Mouse (Mus musculus): ENCODE measurements around the gene Atp6v0b. TPM values are rescaled to one million over a fixed set of nuclear protein-coding genes. Genes with fewer than 3 reads are reported as not detected.
A peak's percentile ranks its signal among the peaks of the same experiment; 100 is the strongest.

Atp6v0b gene
- total and polyA plus RNA-seq, 3 experiments, result 109 to 279 (median 124) TPM

DNA sequence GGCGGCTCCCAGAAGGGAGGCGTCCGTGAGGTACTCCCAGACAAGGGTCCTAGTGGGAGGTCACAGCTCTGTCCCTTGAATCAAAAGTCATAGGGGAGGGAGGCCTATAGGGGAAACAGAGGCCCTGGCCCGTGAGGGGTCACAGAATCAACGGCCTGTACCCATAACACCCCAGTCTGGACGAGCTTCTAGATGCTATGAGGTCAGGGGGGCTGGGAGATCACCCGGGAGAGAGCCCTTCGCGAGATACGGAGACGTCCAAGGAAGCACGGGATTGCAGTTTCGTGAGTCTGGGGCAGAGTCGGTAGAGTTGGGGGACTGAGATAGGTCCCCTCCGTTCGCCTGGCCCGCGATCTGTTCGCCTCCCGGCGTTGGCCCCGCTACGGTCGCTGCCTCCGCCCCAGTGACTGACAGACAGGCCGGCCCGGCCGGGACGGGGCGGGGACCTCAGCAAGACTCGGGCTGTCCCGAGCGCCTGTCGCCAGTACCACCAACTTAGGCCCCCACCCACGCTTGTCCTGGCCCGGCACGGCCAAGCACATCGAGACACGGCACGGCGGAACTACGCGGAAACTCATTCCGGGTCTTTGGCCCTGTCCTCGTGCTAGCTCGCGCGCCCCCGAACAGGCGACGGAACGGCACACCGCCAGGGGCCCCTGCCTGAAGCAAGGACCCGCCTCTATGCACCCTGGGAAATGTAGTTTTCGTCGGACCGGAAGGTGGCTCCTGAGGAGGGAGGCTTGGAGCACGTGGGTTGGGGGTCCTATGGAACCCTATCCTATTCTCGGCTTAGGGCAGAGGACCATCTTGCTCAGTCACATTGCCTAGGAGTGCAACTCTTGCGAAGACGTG, 27.7 kb upstream of the Atp6v0b start, which contains the start of gene Ipo13:
Gene Ipo13 (minus strand): TSS at position 409 of the 852 bp plus-strand sequence.
- Histone ChIP-seq H3K27ac (peak within 1 kb of the TSS; percentile 100), H3K79me2 (replicated peaks; ENCODE audit: control insufficient read depth, insufficient read depth, low read length) (peaks cover 2% of the 10 kb centered on the region; the same call in 1 of the 2 replicates), H3K4me1 (ENCODE audit: control insufficient read depth, insufficient read depth, low read length) (peaks cover 6% of the 10 kb centered on the region), H3K9ac (ENCODE audit: low read depth, low read length) (peak within 1 kb of the TSS; percentile 92), H3K4me3 (peak within 1 kb of the TSS; percentile 98), H3K27me3 (ENCODE audit: control insufficient read depth, insufficient read depth, low read length) (no peaks in the 10 kb centered on the region), H3K36me3 (ENCODE audit: control insufficient read depth, insufficient read depth, low read length) (peaks cover 2% of the 10 kb centered on the region; the same call in 1 of the 2 replicates)
- peak; percentile 96 to 98 for DNase-seq
- WGBS, result under 1% methylated on average over 61 of the region's 61 CpGs
- TF ChIP-seq EP300 (IDR thresholded peaks at IDR 0.05; ENCODE audit: insufficient read depth, low read depth, low read length), result no peak
- peak; percentile 87 for TF ChIP-seq POLR2A (IDR thresholded peaks at IDR 0.05; ENCODE audit: insufficient read depth, low read depth, low read length)
- peak; percentile 46 for TF ChIP-seq CTCF (IDR thresholded peaks at IDR 0.05)
- intact Hi-C loops (cut with DNase I), result loop anchor here (1.0 kb wide), 1 partner anchor 24 kb away; no protein-coding TSS in a partner anchor

DNA sequence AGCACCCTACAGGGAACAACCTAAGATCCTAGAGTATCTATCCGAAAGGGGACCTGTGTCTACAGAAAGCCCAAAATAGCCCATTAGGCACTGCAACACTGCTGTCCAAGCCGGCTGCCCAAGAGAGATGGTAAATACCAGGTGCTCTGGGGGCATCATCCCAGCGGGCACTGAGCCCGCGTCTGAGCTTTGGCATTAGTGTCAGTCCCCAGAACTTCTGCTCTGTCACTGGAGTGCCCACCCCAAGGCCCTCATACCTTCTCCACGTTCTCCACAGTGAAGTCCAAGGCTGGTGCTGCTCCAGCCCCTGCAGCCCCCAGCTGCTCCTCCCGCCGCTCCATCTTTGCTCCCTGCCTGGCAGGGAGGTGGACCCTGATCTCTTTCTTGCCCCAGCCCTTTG, 26.9 kb upstream of the Atp6v0b start:
- intact Hi-C loops (cut with DNase I), result no loop called here
- 7% methylated on average over 8 of the region's 8 CpGs for WGBS
- H3K9ac ChIP-seq (ENCODE audit: low read depth, low read length), result peak overlapping the region; percentile 92
- no peaks in the 10 kb centered on the region for H3K27me3 ChIP-seq (ENCODE audit: control insufficient read depth, insufficient read depth, low read length)
- TF ChIP-seq POLR2A (IDR thresholded peaks at IDR 0.05; ENCODE audit: insufficient read depth, low read depth, low read length), result no peak
- peaks cover 4% of the 10 kb centered on the region for H3K36me3 ChIP-seq (ENCODE audit: control insufficient read depth, insufficient read depth, low read length)
- H3K4me1 ChIP-seq (ENCODE audit: control insufficient read depth, insufficient read depth, low read length), result peaks cover 6% of the 10 kb centered on the region
- DNase-seq, result peak; percentile 25 to 41
- H3K27ac ChIP-seq, result peak overlapping the region; percentile 100
- peak overlapping the region; percentile 98 for H3K4me3 ChIP-seq
- H3K79me2 ChIP-seq (replicated peaks; ENCODE audit: control insufficient read depth, insufficient read depth, low read length), result peaks cover 2% of the 10 kb centered on the region; the same call in 1 of the 2 replicates

DNA sequence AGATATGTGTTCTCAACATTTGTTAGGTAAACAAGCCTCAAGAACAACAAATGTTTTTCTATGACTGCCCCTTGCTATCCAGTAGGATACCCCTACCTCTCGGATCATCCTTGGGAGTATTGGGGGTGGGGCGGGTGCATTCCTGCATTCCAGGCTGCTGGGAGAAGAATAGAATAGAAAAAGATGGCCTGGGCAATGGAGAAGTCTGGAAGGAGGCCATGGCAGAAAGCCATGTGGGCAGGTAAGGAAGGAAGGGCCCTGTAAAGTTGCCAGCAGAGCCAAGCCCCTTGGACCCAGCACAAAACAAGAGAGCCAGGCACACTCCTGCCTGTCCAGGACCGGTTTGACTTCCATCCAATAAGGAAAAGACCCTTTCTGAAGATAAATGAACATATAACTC, 26.3 kb upstream of the Atp6v0b start:
- H3K27me3 ChIP-seq (ENCODE audit: control insufficient read depth, insufficient read depth, low read length), result no peaks in the 10 kb centered on the region
- H3K4me3 ChIP-seq, result no peak overlapping the region
- intact Hi-C loops (cut with DNase I), result no loop called here
- TF ChIP-seq CTCF (IDR thresholded peaks at IDR 0.05), result no peak
- TF ChIP-seq POLR2A (IDR thresholded peaks at IDR 0.05; ENCODE audit: insufficient read depth, low read depth, low read length), result no peak
- no peak for TF ChIP-seq EP300 (IDR thresholded peaks at IDR 0.05; ENCODE audit: insufficient read depth, low read depth, low read length)
- peaks cover 2% of the 10 kb centered on the region; the same call in 1 of the 2 replicates for H3K79me2 ChIP-seq (replicated peaks; ENCODE audit: control insufficient read depth, insufficient read depth, low read length)
- WGBS, result 31% methylated on average over 3 of the region's 3 CpGs
- H3K4me1 ChIP-seq (ENCODE audit: control insufficient read depth, insufficient read depth, low read length), result peaks cover 6% of the 10 kb centered on the region
- DNase-seq, result peak in 1 of 2 experiments; percentile 34
- H3K27ac ChIP-seq, result no peak overlapping the region; the same call in 1 of the 2 replicates
- peaks cover 4% of the 10 kb centered on the region for H3K36me3 ChIP-seq (ENCODE audit: control insufficient read depth, insufficient read depth, low read length)
- H3K9ac ChIP-seq (ENCODE audit: low read depth, low read length), result no peak overlapping the region

DNA sequence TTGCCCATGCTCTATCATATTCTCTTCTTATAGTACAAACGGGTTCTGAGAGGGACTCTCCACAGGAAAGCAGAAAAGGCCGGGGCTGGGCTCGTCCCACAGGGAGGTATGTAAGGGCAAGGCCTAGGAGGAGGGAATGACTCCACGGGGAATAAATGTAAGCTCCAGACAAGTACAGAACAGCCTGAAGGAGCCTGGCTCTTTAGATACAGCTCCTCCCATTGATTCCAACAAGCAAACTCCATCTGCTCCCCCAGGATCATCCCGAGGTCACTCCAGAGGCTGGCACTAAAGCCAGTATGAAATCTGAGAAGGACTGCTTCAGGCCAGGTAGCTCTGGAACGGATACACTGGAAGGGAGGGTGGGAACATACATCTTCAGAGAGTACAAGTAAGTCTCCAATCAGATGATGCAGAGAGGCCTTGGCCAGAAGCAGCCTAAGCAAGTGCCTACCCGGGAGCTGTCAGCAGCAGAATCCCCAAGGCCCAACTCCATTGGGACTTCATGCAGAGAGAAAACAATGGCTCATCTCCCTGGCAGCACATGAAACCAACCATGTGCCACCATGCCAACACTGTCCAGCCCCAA, 25.6 kb upstream of the Atp6v0b start:
- intact Hi-C loops (cut with DNase I), result no loop called here
- Histone ChIP-seq H3K27me3 (ENCODE audit: control insufficient read depth, insufficient read depth, low read length) (no peaks in the 10 kb centered on the region), H3K27ac (no peak overlapping the region), H3K9ac (ENCODE audit: low read depth, low read length) (no peak overlapping the region), H3K36me3 (ENCODE audit: control insufficient read depth, insufficient read depth, low read length) (peaks cover 4% of the 10 kb centered on the region), H3K4me3 (no peak overlapping the region), H3K4me1 (ENCODE audit: control insufficient read depth, insufficient read depth, low read length) (peaks cover 9% of the 10 kb centered on the region), H3K79me2 (replicated peaks; ENCODE audit: control insufficient read depth, insufficient read depth, low read length) (peaks cover 2% of the 10 kb centered on the region; the same call in 1 of the 2 replicates)
- 36% methylated on average over 7 of the region's 7 CpGs for WGBS
- DNase-seq, result no peak
- TF ChIP-seq POLR2A (IDR thresholded peaks at IDR 0.05; ENCODE audit: insufficient read depth, low read depth, low read length) (no peak), EP300 (IDR thresholded peaks at IDR 0.05; ENCODE audit: insufficient read depth, low read depth, low read length) (no peak), CTCF (IDR thresholded peaks at IDR 0.05) (no peak)

DNA sequence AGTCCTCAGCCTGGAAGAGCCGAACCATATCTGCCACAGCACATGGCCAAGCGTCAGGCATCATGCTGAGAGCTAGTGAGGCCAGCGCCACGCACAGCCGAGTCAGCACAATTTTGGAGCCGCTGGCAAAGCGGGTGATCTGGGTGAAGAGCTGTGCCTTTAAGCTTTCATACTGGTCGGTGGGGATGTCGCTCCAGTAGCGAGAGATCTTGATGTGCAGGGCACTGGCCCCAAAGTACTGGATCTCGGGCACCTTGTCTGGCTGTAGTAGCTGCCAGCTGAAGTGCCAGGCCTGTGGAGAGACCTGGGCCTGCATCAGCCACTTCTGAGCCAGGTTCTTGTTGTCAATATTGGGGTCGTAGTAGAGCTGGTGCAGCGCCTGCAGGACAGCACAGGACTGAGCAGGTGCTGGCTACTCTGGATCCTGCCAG, 25.0 kb upstream of the Atp6v0b start:
- Histone ChIP-seq H3K9ac (ENCODE audit: low read depth, low read length) (no peak overlapping the region), H3K4me3 (no peak overlapping the region), H3K36me3 (ENCODE audit: control insufficient read depth, insufficient read depth, low read length) (peaks cover 4% of the 10 kb centered on the region), H3K79me2 (replicated peaks; ENCODE audit: control insufficient read depth, insufficient read depth, low read length) (peaks cover 2% of the 10 kb centered on the region; the same call in 1 of the 2 replicates), H3K27ac (no peak overlapping the region), H3K27me3 (ENCODE audit: control insufficient read depth, insufficient read depth, low read length) (no peaks in the 10 kb centered on the region), H3K4me1 (ENCODE audit: control insufficient read depth, insufficient read depth, low read length) (peaks cover 9% of the 10 kb centered on the region)
- TF ChIP-seq CTCF (IDR thresholded peaks at IDR 0.05), result no peak
- no peak for TF ChIP-seq POLR2A (IDR thresholded peaks at IDR 0.05; ENCODE audit: insufficient read depth, low read depth, low read length)
- TF ChIP-seq EP300 (IDR thresholded peaks at IDR 0.05; ENCODE audit: insufficient read depth, low read depth, low read length), result 0 out of 2 replicates have a peak, but pooled peaks have one; percentile 3
- intact Hi-C loops (cut with DNase I), result no loop called here
- WGBS, result 79% methylated on average over 13 of the region's 13 CpGs
- no peak for DNase-seq
